Mouse (Mus musculus) layer of hippocampus, postnatal 14 days (tissue): ENCODE results near the gene Gprc5b. TPM values are rescaled to one million over a fixed set of nuclear protein-coding genes. Genes with fewer than 3 reads are reported as not detected.

Experiments
- DNase-seq, 2 experiments: peaks; one replicate each; pipeline ENCODE4 v3.0.0; 2021 to 2022; ENCODE audit warnings: low spot score in 2 of 2, mixed read lengths in 1 of 2
- total RNA-seq, 2 experiments: library from RNA; stranded (reverse); gene quantifications; 2 replicates each; pipeline ENCODE4 v1.2.3; 2021

Gene Gprc5b
- total RNA-seq, 2 experiments from 2014 or later = 74.8 to 78.5 TPM

DNA sequence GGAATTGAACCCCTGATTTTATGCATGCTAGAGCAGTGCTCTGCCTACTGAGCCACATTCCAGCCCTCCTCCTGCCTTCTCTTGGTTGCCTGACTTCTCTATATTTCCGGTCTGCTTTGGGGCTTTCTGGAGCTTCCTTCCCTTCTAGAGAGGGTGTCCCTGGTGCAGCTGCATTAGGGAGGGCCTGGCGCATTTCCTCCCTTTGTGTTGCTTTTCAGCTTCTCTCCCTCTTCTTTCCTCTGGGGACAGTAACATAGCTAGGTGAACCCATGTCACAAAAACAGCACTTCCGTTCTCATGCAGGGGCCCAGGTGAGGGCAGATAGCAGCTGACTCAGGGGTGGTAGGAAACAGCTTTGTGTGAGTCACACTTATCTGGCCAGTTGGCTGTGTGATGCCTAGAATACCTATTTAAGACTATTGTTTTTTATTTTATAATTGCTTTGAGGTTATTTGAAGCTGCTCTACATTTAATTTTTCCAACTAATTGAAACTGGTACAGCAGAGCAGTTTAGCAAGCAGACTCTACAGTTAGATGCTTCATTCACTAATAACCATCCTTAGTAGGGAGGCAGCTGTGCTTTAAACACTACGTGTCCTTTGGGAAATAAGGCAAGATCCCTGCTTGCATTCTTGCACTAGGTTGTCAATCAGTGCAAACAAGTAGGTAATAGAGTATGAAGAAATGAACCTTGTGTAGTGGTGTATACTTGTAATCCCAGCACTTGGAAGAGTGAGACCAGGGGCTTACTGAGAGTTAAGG is 72.4 kb downstream of the Gprc5b start:
- DNase-seq = no peak

Other genes with a start within 250 kb of the Gprc5b start
- 1 to 10 TPM; 3.6 to 3.7 TPM for gene Iqck, start 139.5 kb downstream of the Gprc5b start, total RNA-seq
- gene Knop1, start 139.0 kb downstream of the Gprc5b start, total RNA-seq = 10 to 100 TPM; 33.2 to 38.0 TPM
- 1 to 10 TPM; 3.5 to 3.8 TPM for gene Gpr139, start 189.4 kb upstream of the Gprc5b start, total RNA-seq